ENCODE assay signal across 8 mouse cellular contexts in the genomic region with DNA sequence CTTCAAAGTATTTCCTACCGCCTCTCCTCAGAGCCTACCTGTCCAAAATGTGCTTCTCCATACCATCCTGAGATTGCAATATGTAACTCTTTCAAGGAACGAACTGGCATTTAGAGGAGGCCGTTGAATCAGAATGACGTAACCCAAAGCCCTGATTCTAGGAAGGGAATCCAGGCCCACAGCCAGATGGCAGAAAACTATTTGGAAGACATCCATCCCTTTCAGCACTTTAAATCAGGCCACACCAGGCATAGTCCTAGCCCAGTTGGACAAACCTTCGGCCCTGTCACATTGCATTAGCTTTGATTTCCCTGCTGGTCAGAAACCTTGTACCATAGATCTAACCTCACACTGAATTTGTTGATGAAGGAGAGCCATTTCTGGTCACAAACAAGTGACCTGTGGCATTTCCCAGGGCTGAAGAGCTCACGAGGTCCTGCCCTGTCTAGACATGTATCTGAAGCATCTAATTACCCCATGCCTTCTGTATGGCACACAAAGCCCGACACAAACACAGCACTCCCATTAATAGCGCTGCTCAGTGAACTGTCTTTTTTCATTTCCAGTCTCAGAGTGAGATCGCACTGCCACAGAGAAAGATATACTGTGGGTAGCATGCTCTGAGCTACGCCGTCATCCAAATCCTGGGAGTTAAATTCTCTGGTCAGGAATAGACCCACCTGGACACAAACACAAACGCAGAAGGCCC. TPM values are rescaled to one million over a fixed set of nuclear protein-coding genes. Genes with fewer than 3 reads are reported as not detected.
A peak's percentile ranks its signal among the peaks of the same experiment; 100 is the strongest.
DNase-seq lines count a peak whose midpoint lies in the region; ATAC-seq lines count a peak whose summit lies in the region.

No protein-coding gene starts in this region.

- intact Hi-C loops in heart, postnatal 36 days (cut with DNase I) = no loop called here
- intact Hi-C loops in left cerebral cortex, postnatal 25 days (cut with DNase I) = loop anchor here (2.0 kb wide), 1 partner anchor 19 kb away; no protein-coding TSS in a partner anchor

- peak; percentile 91 for ATAC-seq in frontal cortex, adult (ENCODE audit: low TSS enrichment)
- ATAC-seq in CD4-positive, CD25-positive, alpha-beta regulatory T cell, adult 4 months = no peak

- peak; percentile 98 for DNase-seq in 3T3-L1 (ENCODE audit: low read depth, low spot score)
- peak; percentile 79 for DNase-seq in adrenal gland, postnatal 10 days
- peak; percentile 69 to 72 for DNase-seq in heart, postnatal 36 days
- DNase-seq in left cerebral cortex, postnatal 25 days (ENCODE audit: low spot score in 2 of 2) = peak; percentile 34 to 82
- DNase-seq in retina, adult 2 months (ENCODE audit: low read depth, low spot score) = peak; percentile 44
- no peak for DNase-seq in thymus, postnatal 14 days

RNA-seq across cellular contexts. Expression of gene Thbs1, which starts 38.3 kb away (rescaled TPM):
- 10 to 100 TPM; 19.9 to 31.9 TPM for total RNA-seq in adrenal gland, postnatal 10 days (2021)
- total RNA-seq in heart, postnatal 36 days (2021) = 10 to 100 TPM; 10.8 to 12.7 TPM
- 1 to 10 TPM; 2.0 to 2.2 TPM for total RNA-seq in left cerebral cortex, postnatal 25 days (2021)
- polyA plus RNA-seq in CD4-positive, CD25-positive, alpha-beta regulatory T cell, adult 4 months (2017; shearing (Covaris generic)) = under 1 TPM in 1 of 2 experiments, not detected in 1; 0.23 TPM
